Mouse (Mus musculus): ENCODE results near the gene Tex14. TPM values are rescaled to one million over a fixed set of nuclear protein-coding genes. Genes with fewer than 3 reads are reported as not detected.
"Not testable (repeated sequence)": the region's sequence is repeated elsewhere in the genome, so short reads cannot be mapped to it uniquely, and the experiment has no call there.

The Tex14 gene
- polyA plus RNA-seq, 2 experiments: 0.06 TPM; not detected in 1

DNA sequence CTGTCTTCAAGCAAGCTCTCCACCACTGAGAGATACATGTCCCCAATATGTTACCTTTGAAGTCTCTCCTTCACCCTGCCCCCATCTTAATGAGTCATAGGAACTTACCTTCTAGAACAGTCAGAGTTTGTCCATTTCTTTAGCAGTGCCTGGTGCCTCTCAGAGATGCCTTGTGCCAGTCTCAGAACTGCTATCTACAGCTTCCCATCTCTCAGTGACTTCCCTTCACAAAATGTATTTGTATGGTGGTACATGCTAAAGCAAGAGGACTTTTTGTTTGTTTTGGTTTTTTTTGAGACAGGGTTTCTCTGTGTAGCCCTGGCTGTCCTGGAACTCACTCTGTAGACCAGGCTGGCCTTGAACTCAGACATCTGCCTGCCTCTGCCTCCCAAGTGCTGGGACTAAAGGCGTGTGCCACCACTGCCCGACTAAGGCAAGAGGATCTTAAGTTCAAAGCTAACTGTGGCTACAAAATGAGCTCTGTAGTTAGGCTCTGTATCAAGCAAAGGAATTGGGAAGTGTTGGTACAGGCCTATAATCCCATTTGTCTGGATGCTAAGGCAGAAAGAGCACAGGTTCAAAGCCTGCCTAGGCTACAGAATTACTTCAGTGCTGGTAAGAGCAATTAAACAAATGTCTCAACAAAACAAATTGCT is 49.3 kb downstream of the Tex14 start:
- no peaks in the 10 kb centered on the region for H3K9me3 ChIP-seq (ENCODE audit: control insufficient read depth, low read length)
- WGBS (ENCODE audit: insufficient replicate concordance): 64% methylated on average over 2 of the region's 2 CpGs
- peaks cover 3 to 7% of the 10 kb centered on the region in 2 experiments; a peak in 3 of 4 replicates for H3K4me1 ChIP-seq (replicated peaks; ENCODE audit: control insufficient read depth in 2 of 2, insufficient read depth in 2 of 2, low read length in 1 of 2)
- peak overlapping the region; percentile 27; the same call in 1 of the 2 replicates for H3K9ac ChIP-seq (replicated peaks)
- TF ChIP-seq EP300 (IDR thresholded peaks at IDR 0.05; ENCODE audit: low read depth): no peak
- TF ChIP-seq CTCF (IDR thresholded peaks at IDR 0.05; ENCODE audit: low read depth): no peak
- no peak overlapping the region for H3K4me2 ChIP-seq (ENCODE audit: low read depth)
- no peak overlapping the region for H3K4me3 ChIP-seq (ENCODE audit: insufficient read depth in 1 of 2, low read depth in 2 of 2, low read length in 2 of 2)
- H3K36me3 ChIP-seq (replicated peaks; ENCODE audit: control insufficient read depth, insufficient read depth, low read depth): no peaks in the 10 kb centered on the region
- ATAC-seq (ENCODE audit: insufficient read depth): no peak
- no peak overlapping the region for H3K27ac ChIP-seq
- no peaks in the 10 kb centered on the region for H3K27me3 ChIP-seq (ENCODE audit: control insufficient read depth, insufficient read depth, low read length)
- DNase-seq (ENCODE audit: low read depth in 3 of 3, low spot score in 3 of 3): no peak

DNA sequence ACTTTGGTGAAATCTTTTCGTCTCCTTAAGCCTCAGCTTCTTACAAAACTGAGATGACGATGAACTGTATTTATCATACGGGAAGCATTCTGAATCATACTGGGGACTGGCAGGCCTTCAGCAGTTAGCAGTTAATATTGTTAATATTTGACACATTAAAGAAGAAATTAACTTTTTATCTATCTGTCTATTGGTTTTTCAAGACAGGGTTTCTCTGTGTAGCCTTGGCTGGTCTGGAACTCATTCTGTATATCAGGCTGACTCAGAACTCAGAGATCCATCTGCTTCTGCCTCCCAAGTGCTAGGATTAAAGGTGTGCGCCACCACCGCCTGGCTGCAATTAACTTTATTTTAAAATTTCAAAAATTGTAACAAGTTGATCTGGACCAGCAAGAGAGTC is 50.7 kb downstream of the Tex14 start:
- H3K27me3 ChIP-seq (ENCODE audit: control insufficient read depth, insufficient read depth, low read length): no peaks in the 10 kb centered on the region
- peaks cover 3 to 7% of the 10 kb centered on the region in 2 experiments; a peak in 3 of 4 replicates for H3K4me1 ChIP-seq (replicated peaks; ENCODE audit: control insufficient read depth in 2 of 2, insufficient read depth in 2 of 2, low read length in 1 of 2)
- H3K36me3 ChIP-seq (replicated peaks; ENCODE audit: control insufficient read depth, insufficient read depth, low read depth): no peaks in the 10 kb centered on the region
- H3K4me2 ChIP-seq (ENCODE audit: low read depth): no peak overlapping the region
- H3K27ac ChIP-seq: no peak overlapping the region
- 81% methylated on average over 5 of the region's 5 CpGs for WGBS (ENCODE audit: insufficient replicate concordance)
- ATAC-seq (ENCODE audit: insufficient read depth): no peak
- no peak for DNase-seq (ENCODE audit: low read depth in 3 of 3, low spot score in 3 of 3)
- H3K4me3 ChIP-seq (ENCODE audit: insufficient read depth in 1 of 2, low read depth in 2 of 2, low read length in 2 of 2): no peak overlapping the region
- no peak overlapping the region for H3K9ac ChIP-seq (replicated peaks)
- no peak for TF ChIP-seq CTCF (IDR thresholded peaks at IDR 0.05; ENCODE audit: low read depth)
- no peak for TF ChIP-seq EP300 (IDR thresholded peaks at IDR 0.05; ENCODE audit: low read depth)
- H3K9me3 ChIP-seq (ENCODE audit: control insufficient read depth, low read length): no peaks in the 10 kb centered on the region

DNA sequence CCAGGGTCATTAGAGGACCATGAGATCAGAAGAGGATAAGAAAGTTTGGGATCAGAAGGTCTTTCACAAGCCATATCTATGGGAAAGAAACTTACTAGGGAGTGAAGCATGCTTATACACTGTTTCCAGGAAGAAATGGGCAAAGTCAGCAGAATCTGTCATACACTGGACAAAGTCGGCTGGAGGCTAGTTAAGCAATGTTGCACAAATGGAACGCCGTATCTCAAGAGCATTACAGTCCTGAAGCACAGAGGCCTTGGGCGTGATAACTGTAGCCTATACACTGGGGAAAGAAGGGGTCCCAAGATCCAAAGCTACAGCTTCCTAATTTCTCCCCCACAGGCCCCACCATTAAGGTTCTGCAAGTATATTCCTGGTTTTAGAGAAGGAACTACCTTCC is 51.1 kb downstream of the Tex14 start:
- Histone ChIP-seq H3K4me2 (ENCODE audit: low read depth) (no peak overlapping the region), H3K27ac (no peak overlapping the region), H3K4me3 (ENCODE audit: insufficient read depth in 1 of 2, low read depth in 2 of 2, low read length in 2 of 2) (no peak overlapping the region), H3K9ac (replicated peaks) (no peak overlapping the region), H3K4me1 (replicated peaks; ENCODE audit: control insufficient read depth in 2 of 2, insufficient read depth in 2 of 2, low read length in 1 of 2) (peaks cover 3 to 7% of the 10 kb centered on the region in 2 experiments; a peak in 3 of 4 replicates), H3K9me3 (ENCODE audit: control insufficient read depth, low read length) (no peaks in the 10 kb centered on the region), H3K27me3 (ENCODE audit: control insufficient read depth, insufficient read depth, low read length) (no peaks in the 10 kb centered on the region), H3K36me3 (replicated peaks; ENCODE audit: control insufficient read depth, insufficient read depth, low read depth) (no peaks in the 10 kb centered on the region)
- ATAC-seq (ENCODE audit: insufficient read depth) (no peak), DNase-seq (ENCODE audit: low read depth in 3 of 3, low spot score in 3 of 3) (no peak)
- WGBS (ENCODE audit: insufficient replicate concordance): 71% methylated on average over 4 of the region's 4 CpGs
- TF ChIP-seq CTCF (IDR thresholded peaks at IDR 0.05; ENCODE audit: low read depth): no peak
- no peak for TF ChIP-seq EP300 (IDR thresholded peaks at IDR 0.05; ENCODE audit: low read depth)

DNA sequence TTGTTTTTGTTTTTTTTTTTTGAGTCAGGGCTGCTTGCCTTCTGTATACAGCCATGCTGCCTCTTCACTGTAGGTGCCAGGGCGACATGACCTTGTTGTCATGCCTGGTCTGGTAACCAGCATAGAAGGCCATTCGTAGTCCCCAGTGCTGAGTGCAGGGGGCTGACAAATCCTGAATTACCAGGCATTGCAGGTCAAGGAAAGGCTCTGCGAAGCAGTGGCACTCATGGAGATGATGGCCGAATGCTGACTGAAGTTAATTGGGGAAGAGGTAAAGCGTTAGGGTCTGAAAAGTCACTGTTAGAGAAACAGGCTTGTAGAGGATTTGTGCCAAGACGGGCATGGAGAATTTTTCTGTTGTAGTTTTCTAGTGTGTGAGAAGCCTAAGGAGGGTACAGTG is 55.7 kb downstream of the Tex14 start:
- WGBS (ENCODE audit: insufficient replicate concordance): 79% methylated on average over 6 of the region's 6 CpGs
- TF ChIP-seq CTCF (IDR thresholded peaks at IDR 0.05; ENCODE audit: low read depth): no peak
- TF ChIP-seq EP300 (IDR thresholded peaks at IDR 0.05; ENCODE audit: low read depth): no peak
- H3K4me3 ChIP-seq (ENCODE audit: insufficient read depth in 1 of 2, low read depth in 2 of 2, low read length in 2 of 2): no peak overlapping the region
- no peaks in the 10 kb centered on the region for H3K36me3 ChIP-seq (replicated peaks; ENCODE audit: control insufficient read depth, insufficient read depth, low read depth)
- no peak for ATAC-seq (ENCODE audit: insufficient read depth)
- no peak for DNase-seq (ENCODE audit: low read depth in 3 of 3, low spot score in 3 of 3)
- H3K4me1 ChIP-seq (replicated peaks; ENCODE audit: control insufficient read depth in 2 of 2, insufficient read depth in 2 of 2, low read length in 1 of 2): peaks cover 0 to 7% of the 10 kb centered on the region in 2 experiments; a peak in 3 of 4 replicates
- H3K27ac ChIP-seq: no peak overlapping the region
- H3K9me3 ChIP-seq (ENCODE audit: control insufficient read depth, low read length): no peaks in the 10 kb centered on the region
- H3K9ac ChIP-seq (replicated peaks): no peak overlapping the region
- H3K4me2 ChIP-seq (ENCODE audit: low read depth): no peak overlapping the region
- no peaks in the 10 kb centered on the region for H3K27me3 ChIP-seq (ENCODE audit: control insufficient read depth, insufficient read depth, low read length)

DNA sequence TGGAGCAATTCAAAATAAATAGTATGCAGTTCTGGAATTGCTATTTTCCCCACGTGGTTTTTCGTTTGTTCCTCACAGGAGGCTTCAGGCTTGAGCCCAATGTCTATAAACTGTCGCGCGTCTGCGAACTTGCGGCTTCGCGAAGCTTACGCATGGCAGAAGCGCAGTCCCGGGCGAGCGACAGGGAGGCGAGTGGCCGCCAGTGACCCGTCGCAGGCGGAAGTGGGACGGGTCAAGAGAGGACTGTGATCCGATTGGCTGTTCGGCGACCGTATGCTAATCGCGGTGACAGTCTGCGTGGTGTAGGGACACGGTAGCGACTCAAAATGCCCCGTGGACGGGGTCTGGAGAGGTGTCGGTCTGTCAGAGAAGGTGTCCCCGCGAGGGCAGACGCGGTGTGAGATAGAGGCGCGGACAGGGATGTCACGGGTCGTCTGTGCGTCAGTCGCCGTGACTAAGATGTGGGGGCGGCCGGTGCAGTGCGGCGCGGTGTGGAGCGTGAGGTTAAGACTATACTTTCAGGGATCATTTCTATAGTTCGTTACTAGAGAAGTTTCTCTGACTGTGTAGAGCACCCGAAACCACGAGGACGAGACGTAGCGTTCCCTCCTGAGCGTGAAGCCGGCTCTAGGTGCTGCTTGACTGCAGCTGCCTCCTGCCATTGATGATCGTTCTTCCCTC is 57.1 kb downstream of the Tex14 start:
- H3K9ac ChIP-seq (replicated peaks): peak overlapping the region; percentile 5; the same call in 1 of the 2 replicates
- peak overlapping the region in 1 of 2 experiments; percentile 15; a peak in 1 of 4 replicates for H3K4me3 ChIP-seq (ENCODE audit: insufficient read depth in 1 of 2, low read depth in 2 of 2, low read length in 2 of 2)
- not testable (repeated sequence) for H3K9me3 ChIP-seq (ENCODE audit: control insufficient read depth, low read length); H3K36me3 ChIP-seq (replicated peaks; ENCODE audit: control insufficient read depth, insufficient read depth, low read depth); H3K27me3 ChIP-seq (ENCODE audit: control insufficient read depth, insufficient read depth, low read length); H3K27ac ChIP-seq
- 0% methylated on average over 20 of the region's 58 CpGs for WGBS (ENCODE audit: insufficient replicate concordance)
- DNase-seq (ENCODE audit: low read depth in 3 of 3, low spot score in 3 of 3) (peak; percentile 50 to 64 (median 53)), ATAC-seq (ENCODE audit: insufficient read depth) (peak; percentile 94)
- peak overlapping the region; percentile 58 for H3K4me2 ChIP-seq (ENCODE audit: low read depth)
- H3K4me1 ChIP-seq (replicated peaks; ENCODE audit: control insufficient read depth in 2 of 2, insufficient read depth in 2 of 2, low read length in 1 of 2): peaks cover 7 to 13% of the 10 kb centered on the region in 2 experiments
